In the genomic region with DNA sequence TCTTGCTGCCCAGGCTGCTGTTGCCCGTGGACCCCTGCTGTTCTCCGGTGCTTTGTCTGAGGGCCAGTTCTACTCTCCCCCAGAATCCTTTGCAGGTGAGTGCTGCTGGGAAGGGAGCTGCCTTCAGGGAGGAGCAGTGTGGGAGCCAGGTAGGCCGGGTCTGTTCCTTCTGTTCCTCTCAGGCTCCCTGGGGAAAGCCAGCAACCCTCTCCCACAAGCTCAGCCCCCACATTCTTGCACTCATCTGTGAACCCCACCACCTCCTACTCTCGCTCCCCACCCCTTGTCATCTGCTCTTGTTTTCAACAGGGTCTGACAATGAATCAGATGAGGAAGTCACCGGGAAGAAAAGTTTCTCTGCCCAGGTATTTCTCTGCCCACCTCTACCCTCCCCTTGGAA, we compare ENCODE assay signal across 16 mouse cellular contexts. TPM values are rescaled to one million over a fixed set of nuclear protein-coding genes. Genes with fewer than 3 reads are reported as not detected.
"Had no signal": no experiment of that assay in that cellular context is flagged by ENCODE, and none has a peak within 500 bp of the region (broad histone marks: within the 10 kb centered on the region; RNA-seq: fewer than 3 reads in every experiment).

No protein-coding gene starts in this region.

- H3K27me3 ChIP-seq: limb, embryonic 13.5 days; midbrain, embryonic 13.5 days; neural tube, embryonic 15.5 days had no signal

- H3K4me1 ChIP-seq: limb, embryonic 13.5 days had no signal

- H3K4me3 ChIP-seq: limb, embryonic 13.5 days; midbrain, embryonic 13.5 days; myocyte; neural tube, embryonic 15.5 days had no signal

- H3K4me2 ChIP-seq: limb, embryonic 13.5 days; midbrain, embryonic 13.5 days; neural tube, embryonic 15.5 days had no signal

- H3K9me3 ChIP-seq: limb, embryonic 13.5 days; midbrain, embryonic 13.5 days; neural tube, embryonic 15.5 days had no signal

- H3K27ac ChIP-seq: limb, embryonic 13.5 days; liver, embryonic 14.5 days; midbrain, embryonic 13.5 days; neural tube, embryonic 15.5 days had no signal

- DNase-seq: kidney, postnatal 14 days; left cerebral cortex, postnatal 4 days; lung, adult 18-20 months; right cerebral cortex, postnatal 4 days; spleen, adult 18-20 months; thymus, postnatal 36 days had no signal

- H3K9ac ChIP-seq: limb, embryonic 13.5 days; liver, embryonic 14.5 days; midbrain, embryonic 13.5 days; neural tube, embryonic 15.5 days had no signal

- ATAC-seq: midbrain, embryonic 13.5 days had no signal

RNA-seq across cellular contexts. Expression of a gene that starts 6.9 kb away (rescaled TPM):
- total RNA-seq: megakaryocyte-erythroid progenitor cell, adult 5-6 weeks had no signal
- polyA plus RNA-seq: thymus, postnatal 0 days had no signal

RNA-seq across cellular contexts. Expression of a gene that starts 9.5 kb away (rescaled TPM):
- total RNA-seq: liver, adult 2 months; megakaryocyte-erythroid progenitor cell, adult 5-6 weeks had no signal
- polyA plus RNA-seq: large intestine, adult 2 months; liver, adult 2 months; liver, embryonic 14.5 days; stomach, embryonic 14.5 days had no signal

RNA-seq across cellular contexts. Expression of a gene that starts 28.6 kb away (rescaled TPM):
- total RNA-seq: megakaryocyte-erythroid progenitor cell, adult 5-6 weeks had no signal
- polyA plus RNA-seq: myocyte had no signal
